In genomic region chr19:56817851-56818526, GRCm38 (mm10) we compare ENCODE assay signal across 8 mouse cellular contexts. TPM values are rescaled to one million over a fixed set of nuclear protein-coding genes. Genes with fewer than 3 reads are reported as not detected.
DNase-seq lines count a peak whose midpoint lies in the region; ATAC-seq and TF ChIP-seq lines count a peak whose summit lies in the region.

No protein-coding gene starts in this region.

- 0 out of 2 replicates have a peak overlapping the region, but pooled peaks have one; percentile 38 for H3K27ac ChIP-seq in embryonic facial prominence, embryonic 12.5 days
- no peak overlapping the region for H3K27ac ChIP-seq in embryonic facial prominence, embryonic 10.5 days (replicated peaks)
- H3K27ac ChIP-seq in hindbrain, postnatal 0 days, result no peak overlapping the region; the same call in 1 of the 2 replicates

- 0 out of 2 replicates have a peak overlapping the region, but pooled peaks have one; percentile 16 for H3K4me2 ChIP-seq in embryonic facial prominence, embryonic 12.5 days (replicated peaks)
- H3K4me2 ChIP-seq in hindbrain, postnatal 0 days (ENCODE audit: low read depth, low read length), result peak overlapping the region; percentile 21; the same call in 1 of the 2 replicates

- no peak overlapping the region for H3K4me3 ChIP-seq in embryonic facial prominence, embryonic 12.5 days
- H3K4me3 ChIP-seq in embryonic facial prominence, embryonic 10.5 days, result no peak overlapping the region
- no peak overlapping the region for H3K4me3 ChIP-seq in hindbrain, postnatal 0 days (ENCODE audit: low read length)

- H3K27me3 ChIP-seq in embryonic facial prominence, embryonic 12.5 days, result no peaks in the 10 kb centered on the region
- peaks cover 1% of the 10 kb centered on the region; the same call in 1 of the 2 replicates for H3K27me3 ChIP-seq in embryonic facial prominence, embryonic 10.5 days (replicated peaks; ENCODE audit: low read depth, poor library complexity, severe bottlenecking)
- H3K27me3 ChIP-seq in hindbrain, postnatal 0 days (ENCODE audit: insufficient read depth, low read length), result no peaks in the 10 kb centered on the region

- no peak for ATAC-seq in embryonic facial prominence, embryonic 12.5 days (ENCODE audit: insufficient number of reproducible peaks, insufficient read depth, low FRiP score, low TSS enrichment)
- ATAC-seq in hindbrain, postnatal 0 days, result no peak

- H3K4me1 ChIP-seq in embryonic facial prominence, embryonic 12.5 days, result peaks cover 44% of the 10 kb centered on the region
- H3K4me1 ChIP-seq in embryonic facial prominence, embryonic 10.5 days, result peaks cover 46% of the 10 kb centered on the region
- H3K4me1 ChIP-seq in hindbrain, postnatal 0 days (ENCODE audit: insufficient read depth, low read length), result peaks cover 11% of the 10 kb centered on the region

- no peak overlapping the region for H3K9ac ChIP-seq in embryonic facial prominence, embryonic 12.5 days
- no peak overlapping the region for H3K9ac ChIP-seq in hindbrain, postnatal 0 days (replicated peaks; ENCODE audit: low read length)

- no peak for DNase-seq in embryonic facial prominence, embryonic 10.5 days (ENCODE audit: low spot score)
- DNase-seq in urinary bladder, postnatal 14 days (ENCODE audit: low spot score), result peak; percentile 27
- DNase-seq in urinary bladder, adult 2 months (ENCODE audit: low spot score), result no peak
- peak; percentile 56 for DNase-seq in hindbrain, postnatal 0 days (ENCODE audit: low spot score)
- peak; percentile 76 for DNase-seq in lung, postnatal 10 days
- no peak for DNase-seq in yolk sac, embryonic 10.5 days (ENCODE audit: low spot score)
- no peak for DNase-seq in layer of hippocampus, adult 11-12 months (ENCODE audit: low spot score)

- no peaks in the 10 kb centered on the region for H3K9me3 ChIP-seq in embryonic facial prominence, embryonic 12.5 days
- no peaks in the 10 kb centered on the region for H3K9me3 ChIP-seq in embryonic facial prominence, embryonic 10.5 days
- H3K9me3 ChIP-seq in hindbrain, postnatal 0 days (ENCODE audit: low read length), result no peaks in the 10 kb centered on the region

- no peak for TF ChIP-seq CTCF in hindbrain, postnatal 0 days (IDR thresholded peaks at IDR 0.05; ENCODE audit: low read depth)

- peaks cover 4% of the 10 kb centered on the region for H3K36me3 ChIP-seq in embryonic facial prominence, embryonic 12.5 days
- peaks cover 15% of the 10 kb centered on the region for H3K36me3 ChIP-seq in embryonic facial prominence, embryonic 10.5 days (replicated peaks)
- no peaks in the 10 kb centered on the region; the same call in 1 of the 2 replicates for H3K36me3 ChIP-seq in hindbrain, postnatal 0 days (ENCODE audit: insufficient read depth, low read length)

- WGBS in embryonic facial prominence, embryonic 12.5 days, result 52% methylated on average over 14 of the region's 14 CpGs
- 78% methylated on average over 14 of the region's 14 CpGs for WGBS in embryonic facial prominence, embryonic 10.5 days
- WGBS in hindbrain, postnatal 0 days, result 25% methylated on average over 14 of the region's 14 CpGs

RNA-seq across cellular contexts. Expression of gene Ccdc186, which starts 4.0 kb away (rescaled TPM):
- polyA plus RNA-seq in embryonic facial prominence, embryonic 12.5 days (2016; fragmentation: Nextera tagmentation; extraction: Ambion mirVana), result 23.9 TPM in 2 replicates
- polyA plus RNA-seq in embryonic facial prominence, embryonic 10.5 days (2016; fragmentation: Nextera tagmentation; extraction: Ambion mirVana), result 16.2 and 16.4 TPM in 2 replicates
- polyA plus RNA-seq in urinary bladder, adult 2 months (2012; rRNA removed), result 10.4 and 14.2 TPM in 2 replicates
- total RNA-seq in hindbrain, postnatal 0 days (2014; rRNA removed), result 11.7 and 12.4 TPM in 2 replicates
- polyA plus RNA-seq in hindbrain, postnatal 0 days (2015; fragmentation: Nextera tagmentation; extraction: Ambion mirVana), result 21.7 and 22.7 TPM in 2 replicates

RNA-seq across cellular contexts. Expression of gene Tdrd1, which starts 8.0 kb away (rescaled TPM):
- polyA plus RNA-seq in embryonic facial prominence, embryonic 12.5 days (2016; fragmentation: Nextera tagmentation; extraction: Ambion mirVana), result 1.6 and 2.0 TPM in 2 replicates
- 0.60 and 0.88 TPM in 2 replicates for polyA plus RNA-seq in embryonic facial prominence, embryonic 10.5 days (2016; fragmentation: Nextera tagmentation; extraction: Ambion mirVana)
- 0.03 and 0.06 TPM in 2 replicates for polyA plus RNA-seq in urinary bladder, adult 2 months (2012; rRNA removed)
- total RNA-seq in hindbrain, postnatal 0 days (2014; rRNA removed), result 0.94 and 1.0 TPM in 2 replicates
- polyA plus RNA-seq in hindbrain, postnatal 0 days (2015; fragmentation: Nextera tagmentation; extraction: Ambion mirVana), result 0.68 and 0.81 TPM in 2 replicates

RNA-seq across cellular contexts. Expression of gene Vwa2, which starts 56.1 kb away (rescaled TPM):
- 6.1 and 6.7 TPM in 2 replicates for polyA plus RNA-seq in embryonic facial prominence, embryonic 12.5 days (2016; fragmentation: Nextera tagmentation; extraction: Ambion mirVana)
- 5.7 and 6.4 TPM in 2 replicates for polyA plus RNA-seq in embryonic facial prominence, embryonic 10.5 days (2016; fragmentation: Nextera tagmentation; extraction: Ambion mirVana)
- 0.01 TPM in 1 of 2 replicates, not detected in the other for polyA plus RNA-seq in urinary bladder, adult 2 months (2012; rRNA removed)
- 0.79 and 1.6 TPM in 2 replicates for total RNA-seq in hindbrain, postnatal 0 days (2014; rRNA removed)
- 0.47 and 0.64 TPM in 2 replicates for polyA plus RNA-seq in hindbrain, postnatal 0 days (2015; fragmentation: Nextera tagmentation; extraction: Ambion mirVana)

Comparison
In these comparisons a context has a peak if more than half of its experiments do, and no peak if none do; other contexts are left out.
1. DNase-seq: peak in urinary bladder, postnatal 14 days (single experiment), hindbrain, postnatal 0 days (single experiment) and lung, postnatal 10 days (single experiment); none in embryonic facial prominence, embryonic 10.5 days (single experiment), urinary bladder, adult 2 months (single experiment), yolk sac, embryonic 10.5 days (single experiment) and layer of hippocampus, adult 11-12 months (single experiment).